Mouse (Mus musculus): ENCODE measurements at regions not wholly inside any gene's neighbourhood (a gene's known extent, or its start where the extent isn't known, plus 50 kb on each side); places are given as distances from the start of the nearest gene placed in this dataset.

DNA sequence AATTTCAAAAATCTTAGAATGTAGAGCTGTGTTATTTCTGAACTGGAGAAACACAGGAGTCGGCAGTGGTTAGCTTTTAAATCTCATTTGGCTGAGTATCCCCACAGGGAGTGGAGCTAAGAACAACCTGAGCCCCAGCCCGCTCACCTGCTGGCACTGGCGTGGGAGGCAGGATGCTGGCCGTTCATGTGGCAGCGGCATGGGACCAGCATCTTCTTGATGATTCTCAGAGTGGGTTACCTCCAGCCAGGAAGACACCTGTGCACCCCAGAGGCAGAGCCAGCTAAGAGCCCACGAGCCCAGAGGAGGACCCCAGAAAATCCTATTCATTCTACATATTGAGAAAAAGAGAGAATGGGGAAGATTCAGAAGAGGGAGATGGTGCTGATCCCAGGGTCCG, 181.7 kb downstream of the Vrk1 start:
- peak; percentile 75 for DNase-seq

DNA sequence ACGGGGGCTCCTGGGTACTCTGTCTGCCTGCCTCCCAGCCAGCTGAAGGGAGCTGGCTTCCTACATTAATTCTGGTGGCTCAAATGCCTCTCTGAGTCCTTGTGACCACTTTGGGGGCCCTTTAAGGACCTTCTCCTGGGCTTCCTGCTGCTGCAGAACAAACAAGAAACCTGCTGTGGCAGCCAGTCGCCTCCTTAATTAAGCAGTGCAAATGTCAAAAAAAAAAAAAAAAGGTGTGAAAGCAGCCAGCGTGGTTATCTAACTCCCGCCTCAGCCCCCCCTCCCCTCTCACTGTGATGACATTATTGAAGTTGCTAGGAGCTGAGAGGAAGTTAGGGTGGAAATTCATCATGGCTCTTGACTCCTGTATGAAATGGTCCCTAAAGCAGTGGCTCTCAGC, 189.3 kb downstream of the Vrk1 start:
- no peak for DNase-seq

DNA sequence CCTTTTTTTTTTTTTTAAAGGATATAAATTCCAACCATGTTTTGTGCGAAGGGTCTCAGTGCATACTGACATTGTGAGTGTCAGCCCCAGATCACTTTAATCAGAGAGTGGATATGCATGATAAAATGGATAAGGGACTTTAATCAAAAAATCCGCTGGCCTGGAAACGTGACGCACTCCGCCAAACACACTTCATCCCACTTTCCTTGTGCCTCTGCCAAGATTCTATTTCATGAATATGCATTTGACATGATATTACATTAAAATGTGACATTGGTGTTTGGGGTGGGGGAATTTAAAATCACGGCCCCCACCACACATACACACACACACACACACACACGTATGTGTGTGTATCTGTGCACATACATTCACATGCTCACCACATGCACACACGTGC, 193.5 kb downstream of the Vrk1 start:
- DNase-seq: no peak

- no peak for DNase-seq
These were observed 200.9 kb downstream of the Vrk1 start for GRCm38 (mm10) chr12:106210959-106211358.

GRCm38 (mm10) chr12:106211488-106211887, 201.5 kb downstream of the Vrk1 start:
- no peak for DNase-seq

DNA sequence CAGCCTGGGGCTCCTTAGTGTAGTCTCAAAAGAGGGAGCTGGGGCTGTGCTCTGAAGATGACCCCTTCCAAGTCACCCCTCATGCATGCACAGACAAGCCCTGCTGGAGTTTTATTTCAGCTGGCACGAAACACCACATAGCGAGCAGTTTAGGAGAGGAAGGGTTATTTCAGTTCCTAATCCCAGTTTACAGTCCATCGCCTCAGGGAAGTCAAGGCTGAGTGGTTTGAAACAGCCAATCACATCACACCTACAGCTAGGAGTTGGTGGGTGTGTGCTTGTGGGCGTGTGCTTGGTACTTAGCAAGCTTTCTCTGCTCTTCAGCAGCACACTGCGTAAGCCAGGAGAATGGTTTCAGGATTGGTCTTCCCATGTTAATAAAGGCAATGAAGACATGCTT, 202.4 kb downstream of the Vrk1 start:
- no peak for DNase-seq

- no peak for DNase-seq
These were observed 210.0 kb downstream of the Vrk1 start for GRCm38 (mm10) chr12:106220071-106220470.

GRCm38 (mm10) chr12:106226276-106226675, 216.2 kb downstream of the Vrk1 start:
- no peak for DNase-seq

DNA sequence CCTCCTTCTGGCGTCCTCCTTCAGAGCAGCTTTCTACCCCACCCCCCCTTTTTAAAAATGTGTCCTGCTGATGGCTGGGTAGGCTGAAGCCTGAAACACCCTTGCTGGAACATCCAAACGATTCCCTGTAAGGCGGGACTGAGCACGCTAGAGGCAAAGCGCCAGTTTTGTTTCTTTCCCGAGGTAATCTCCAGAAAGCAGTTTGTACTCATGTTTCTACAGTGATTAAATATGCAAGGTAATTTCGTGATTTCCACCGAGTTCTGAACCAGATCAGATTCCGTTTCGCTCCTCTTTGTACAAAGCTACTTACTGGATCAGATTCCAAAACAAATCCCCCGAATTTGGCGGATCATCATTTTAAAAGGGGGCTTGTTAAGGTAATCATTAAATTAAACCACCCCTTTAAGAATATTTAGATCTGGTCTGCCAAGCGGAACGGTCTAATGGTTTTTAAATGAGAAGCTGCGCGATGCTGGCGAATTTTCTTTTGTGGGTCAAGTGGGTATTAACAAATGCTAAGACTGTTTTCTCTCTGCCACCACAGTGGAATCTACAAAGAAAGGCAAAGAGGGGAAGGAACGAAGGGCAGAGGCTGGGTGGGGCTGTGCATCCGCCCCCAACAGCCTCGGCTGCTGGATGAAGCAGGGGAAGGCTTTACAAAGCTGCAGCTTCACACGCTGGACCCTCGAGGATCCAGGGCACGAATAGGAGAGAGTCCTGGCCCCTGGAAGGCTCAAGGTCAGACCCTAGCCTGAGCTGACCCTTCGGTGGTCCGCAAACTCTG, 216.9 kb downstream of the Vrk1 start:
- no peak for DNase-seq

DNA sequence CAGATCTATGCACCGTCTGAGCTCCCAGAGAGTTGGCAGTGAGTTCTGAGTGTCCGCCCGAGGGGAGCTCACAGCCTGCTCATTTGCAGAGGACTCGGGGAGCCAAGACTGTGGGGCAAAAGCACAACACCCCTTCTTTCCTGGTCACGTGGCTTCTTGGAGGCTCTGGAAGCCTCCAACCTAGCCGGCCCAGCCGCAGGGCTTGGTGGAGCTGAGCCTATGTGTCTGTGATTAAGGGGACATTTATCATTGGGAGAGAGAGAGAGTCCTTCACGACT, 217.5 kb downstream of the Vrk1 start:
- DNase-seq: no peak

DNA sequence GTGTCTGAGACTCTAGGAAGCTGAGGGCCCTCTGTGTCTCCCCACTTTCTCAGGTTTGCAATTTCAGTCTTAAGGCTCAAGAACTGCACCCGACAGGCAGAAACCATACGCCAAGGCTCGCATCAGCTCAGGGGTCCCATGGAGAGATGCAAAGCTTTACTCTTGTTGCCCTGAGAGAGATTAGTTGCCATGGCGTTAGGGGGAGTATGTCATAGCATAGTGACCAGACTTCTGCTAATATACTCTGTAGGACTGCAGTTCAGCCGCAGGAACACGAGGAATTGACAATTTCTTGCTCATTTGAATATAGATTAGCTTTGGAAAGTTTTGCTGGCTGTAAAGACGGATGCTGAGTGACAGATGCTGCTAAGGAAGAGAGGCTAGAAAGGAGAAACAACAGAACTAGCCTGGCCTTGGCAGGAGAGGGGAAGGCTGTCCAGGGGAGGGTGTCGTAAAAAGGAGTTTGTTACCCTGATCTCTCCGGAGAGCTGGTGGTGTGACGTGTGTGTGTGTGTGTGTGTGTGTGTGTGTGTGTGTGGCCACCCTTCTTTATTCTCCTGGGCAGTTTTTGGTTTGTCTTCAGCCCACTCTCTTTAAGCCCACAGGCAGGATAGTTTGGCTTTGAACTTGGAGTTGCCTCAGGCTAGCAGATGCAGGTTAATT, 235.3 kb downstream of the Vrk1 start:
- no peak for DNase-seq

DNA sequence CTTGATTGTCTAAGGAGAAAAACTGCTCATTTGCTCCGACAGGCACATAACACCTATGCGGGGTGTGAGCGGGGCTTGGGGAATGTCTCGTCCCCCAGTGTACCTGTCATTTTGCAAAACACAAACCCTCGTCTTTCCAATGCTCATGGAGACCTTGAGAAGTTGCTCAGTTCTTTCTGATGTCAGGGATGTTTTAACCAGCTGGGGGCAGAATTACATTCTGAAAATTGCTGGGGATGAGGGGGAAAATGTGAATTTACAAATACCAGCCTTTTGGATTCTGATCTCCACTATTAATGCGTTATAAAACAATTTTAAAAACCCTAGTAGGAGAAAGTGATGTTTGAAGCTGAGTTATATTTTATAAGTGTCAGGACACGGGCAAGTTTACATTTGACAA, 263.6 kb downstream of the Vrk1 start:
- DNase-seq: no peak

DNA sequence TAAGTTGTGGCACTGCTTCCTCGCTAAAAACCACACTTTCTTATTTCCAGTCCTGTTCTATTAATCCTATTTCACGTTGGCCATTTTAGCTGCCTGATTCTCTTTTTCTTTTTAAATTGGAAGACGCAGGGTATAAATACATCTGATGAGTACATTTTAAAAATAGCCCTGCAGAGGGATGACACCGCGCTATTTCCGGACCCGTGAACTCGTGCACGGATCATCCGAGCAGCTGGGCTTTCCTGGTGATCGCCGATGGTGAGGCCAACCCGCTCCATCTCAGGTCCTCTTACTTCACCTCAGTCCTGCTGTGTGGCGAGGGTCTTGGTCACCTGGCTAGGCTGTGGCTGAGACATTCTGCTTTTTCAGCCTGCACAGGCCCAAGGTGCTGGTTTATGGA, 267.9 kb downstream of the Vrk1 start:
- no peak for DNase-seq

DNA sequence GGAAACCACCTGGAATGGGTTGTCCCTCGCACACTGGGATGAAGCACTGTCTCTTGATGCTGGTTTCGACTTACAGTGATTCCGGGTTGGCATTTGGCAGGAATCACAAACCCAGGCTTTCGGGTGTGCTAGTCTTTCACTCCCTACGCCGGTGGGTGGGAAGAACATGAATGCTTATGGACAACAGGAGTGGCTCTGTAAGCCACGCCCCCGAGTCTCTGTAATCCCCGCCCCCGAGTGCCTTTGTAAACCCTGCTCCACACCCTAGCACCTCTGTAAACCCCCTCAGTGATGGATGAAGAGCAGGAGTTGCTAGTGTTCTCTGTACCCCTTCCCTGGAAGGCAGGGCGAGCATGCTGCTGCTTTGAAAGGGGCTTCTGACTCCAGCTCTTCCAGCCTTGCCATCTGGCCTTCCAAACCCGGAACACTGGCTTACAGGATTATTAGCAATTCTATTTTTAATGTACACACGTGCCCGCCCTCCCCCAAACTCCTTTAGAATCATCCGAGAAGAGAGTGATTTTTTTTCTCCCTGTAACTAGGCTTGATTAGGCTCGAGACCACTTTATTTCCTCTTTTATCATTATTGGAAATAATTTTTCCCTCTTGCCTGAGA, 272.6 kb downstream of the Vrk1 start:
- DNase-seq: no peak

DNA sequence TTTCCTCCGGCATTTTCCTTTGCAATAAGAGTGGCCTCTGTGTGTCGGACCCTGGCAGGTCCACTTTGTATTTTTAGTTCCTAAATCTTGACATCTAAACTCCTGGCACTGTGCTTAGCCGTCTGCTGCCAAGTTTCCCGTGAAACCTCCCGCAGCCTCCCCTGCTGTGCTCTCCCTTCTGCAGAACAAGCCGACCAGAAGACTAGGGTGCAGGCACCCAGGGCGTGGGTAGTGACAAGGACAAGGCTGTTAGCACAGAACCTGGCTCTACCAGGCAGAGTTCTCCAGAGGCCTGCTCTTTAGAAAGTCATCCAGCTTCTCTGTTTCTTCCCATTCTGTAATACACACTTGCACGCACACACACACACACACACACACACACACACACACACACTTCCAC, 274.8 kb downstream of the Vrk1 start:
- no peak for DNase-seq

DNA sequence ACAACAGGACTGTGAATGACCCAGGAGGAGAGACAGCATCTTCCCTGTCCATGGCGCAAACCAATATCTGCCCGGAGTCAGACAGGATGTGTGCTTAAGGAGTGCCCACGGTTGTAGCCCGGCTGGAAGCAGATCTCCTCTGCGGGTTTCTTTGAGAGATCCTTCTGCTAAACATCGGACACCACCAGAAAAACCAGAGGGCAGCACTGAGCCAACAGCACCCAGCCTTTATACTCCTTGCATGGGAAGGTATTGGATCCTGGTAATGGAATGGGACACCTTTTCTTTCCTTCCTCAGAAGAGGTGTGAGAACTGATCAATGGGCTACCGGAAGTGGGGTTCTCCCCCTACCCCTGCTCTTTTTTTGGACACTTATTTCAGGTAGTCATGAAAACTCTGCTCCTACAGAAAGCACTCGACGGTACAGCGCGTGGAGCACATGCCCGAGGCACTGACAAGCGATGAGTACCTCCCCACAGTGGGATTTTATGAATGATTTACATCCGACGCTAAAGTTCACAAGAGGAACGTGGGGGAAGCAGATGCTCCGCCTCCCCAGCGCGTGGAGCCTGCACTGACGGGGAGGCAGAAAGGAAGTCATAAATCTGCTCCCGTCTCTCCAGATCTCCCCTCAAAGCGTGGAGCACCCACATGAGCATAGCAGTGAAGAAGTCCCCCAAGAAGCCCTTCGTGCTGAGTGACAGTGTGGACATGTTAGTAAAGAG, 278.9 kb downstream of the Vrk1 start:
- no peak for DNase-seq

- DNase-seq: no peak
These were observed 281.5 kb downstream of the Vrk1 start for GRCm38 (mm10) chr12:106291476-106292046.

- DNase-seq: no peak
These were observed 283.1 kb downstream of the Vrk1 start for GRCm38 (mm10) chr12:106293117-106293516.

GRCm38 (mm10) chr12:106295596-106295995, 285.6 kb downstream of the Vrk1 start:
- DNase-seq: no peak

DNA sequence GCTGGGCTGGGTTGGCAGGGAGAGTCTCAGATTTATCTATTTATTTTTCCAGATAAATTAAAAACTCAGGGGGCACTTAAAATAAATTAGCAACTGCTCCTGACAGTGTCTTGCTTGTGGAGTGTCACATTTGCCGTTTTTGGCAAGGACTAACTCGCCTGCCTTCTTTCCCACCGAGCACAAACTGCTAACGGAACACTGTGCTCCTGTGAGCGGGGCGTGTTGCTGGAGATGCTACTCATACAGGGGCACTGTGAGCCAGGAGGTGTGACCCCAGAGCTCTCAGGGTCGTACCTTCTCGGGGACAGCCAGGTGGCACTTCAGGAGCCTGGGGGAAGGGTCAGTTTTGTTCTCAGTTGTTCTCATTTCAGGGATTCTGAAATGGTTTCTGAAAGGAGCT, 292.6 kb downstream of the Vrk1 start:
- DNase-seq: no peak

DNA sequence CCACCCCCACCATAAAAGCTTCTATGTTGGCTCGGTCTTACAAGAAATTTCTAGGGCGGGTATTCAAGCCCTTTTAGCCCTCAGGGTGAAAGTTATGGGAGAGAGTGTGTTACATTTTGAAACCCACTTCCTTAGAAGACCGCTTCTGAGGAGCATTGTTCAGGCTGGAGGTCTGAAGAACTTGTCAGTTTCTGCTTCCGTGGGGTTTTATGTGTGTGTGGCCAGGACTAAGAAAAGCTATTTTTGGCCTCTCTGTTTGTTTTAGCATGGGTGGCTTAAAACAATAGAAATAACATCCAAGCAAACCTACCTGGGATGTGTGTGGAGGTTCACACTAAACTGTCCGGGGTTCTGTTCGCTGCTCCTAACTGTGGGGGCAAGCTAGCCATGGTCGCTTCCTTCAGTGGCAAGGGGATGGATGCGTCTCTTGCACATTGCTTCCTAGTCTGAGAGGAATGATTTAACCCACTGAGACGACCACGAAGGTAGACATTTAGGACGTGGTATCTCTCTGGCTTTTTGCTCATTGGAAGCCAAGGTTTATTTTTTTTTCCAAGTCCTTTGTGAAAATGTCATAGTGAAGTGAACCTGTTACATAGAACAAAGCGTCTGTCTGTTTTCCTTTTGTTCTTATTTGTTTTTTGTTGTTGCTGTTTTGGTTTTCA, 298.4 kb downstream of the Vrk1 start:
- no peak for DNase-seq

GRCm38 (mm10) chr12:106308956-106309610, 299.1 kb downstream of the Vrk1 start:
- no peak for DNase-seq

All from cerebellum, adult 9-10 months (tissue).